Mouse (Mus musculus): ENCODE measurements around the gene Zfp952. TPM values are rescaled to one million over a fixed set of nuclear protein-coding genes. Genes with fewer than 3 reads are reported as not detected.
"Not testable (repeated sequence)": the region's sequence is repeated elsewhere in the genome, so short reads cannot be mapped to it uniquely, and the experiment has no call there.

Gene Zfp952
- 15.4 and 16.6 TPM in 2 replicates for total RNA-seq (2017)

- peak; percentile 99 for ATAC-seq (replicated peaks in 1 of 2; ENCODE audit: insufficient read depth in 1 of 2, low FRiP score in 2 of 2, low TSS enrichment in 1 of 2, low read depth in 1 of 2, poor library complexity in 2 of 2, severe bottlenecking in 2 of 2)
Observed at GRCm38 (mm10) chr17:32992699-32993474, at the start of gene Zfp952. Gene Zfp952 (plus strand): TSS chr17:32993129.

GRCm38 (mm10) chr17:32943661-32944060 is 49.3 kb upstream of the Zfp952 start:
- ATAC-seq (replicated peaks in 1 of 2; ENCODE audit: insufficient read depth in 1 of 2, low FRiP score in 2 of 2, low TSS enrichment in 1 of 2, low read depth in 1 of 2, poor library complexity in 2 of 2, severe bottlenecking in 2 of 2): no peak

GRCm38 (mm10) chr17:32944402-32945035 is 48.4 kb upstream of the Zfp952 start:
- no peak for ATAC-seq (replicated peaks in 1 of 2; ENCODE audit: insufficient read depth in 1 of 2, low FRiP score in 2 of 2, low TSS enrichment in 1 of 2, low read depth in 1 of 2, poor library complexity in 2 of 2, severe bottlenecking in 2 of 2)

- ATAC-seq (replicated peaks in 1 of 2; ENCODE audit: insufficient read depth in 1 of 2, low FRiP score in 2 of 2, low TSS enrichment in 1 of 2, low read depth in 1 of 2, poor library complexity in 2 of 2, severe bottlenecking in 2 of 2): peak in 1 of 2 experiments; percentile 9; a peak in 1 of 4 replicates
Observed at GRCm38 (mm10) chr17:32946716-32947115, 46.2 kb upstream of the Zfp952 start.

- peak; percentile 87 to 93 for ATAC-seq (replicated peaks in 1 of 2; ENCODE audit: insufficient read depth in 1 of 2, low FRiP score in 2 of 2, low TSS enrichment in 1 of 2, low read depth in 1 of 2, poor library complexity in 2 of 2, severe bottlenecking in 2 of 2)
Observed at GRCm38 (mm10) chr17:32947215-32947914, 45.6 kb upstream of the Zfp952 start, which contains the start of gene Cyp4f13. Gene Cyp4f13 (minus strand): TSS chr17:32947402.

GRCm38 (mm10) chr17:32950136-32950535 is 42.8 kb upstream of the Zfp952 start:
- ATAC-seq (replicated peaks in 1 of 2; ENCODE audit: insufficient read depth in 1 of 2, low FRiP score in 2 of 2, low TSS enrichment in 1 of 2, low read depth in 1 of 2, poor library complexity in 2 of 2, severe bottlenecking in 2 of 2): no peak

DNA sequence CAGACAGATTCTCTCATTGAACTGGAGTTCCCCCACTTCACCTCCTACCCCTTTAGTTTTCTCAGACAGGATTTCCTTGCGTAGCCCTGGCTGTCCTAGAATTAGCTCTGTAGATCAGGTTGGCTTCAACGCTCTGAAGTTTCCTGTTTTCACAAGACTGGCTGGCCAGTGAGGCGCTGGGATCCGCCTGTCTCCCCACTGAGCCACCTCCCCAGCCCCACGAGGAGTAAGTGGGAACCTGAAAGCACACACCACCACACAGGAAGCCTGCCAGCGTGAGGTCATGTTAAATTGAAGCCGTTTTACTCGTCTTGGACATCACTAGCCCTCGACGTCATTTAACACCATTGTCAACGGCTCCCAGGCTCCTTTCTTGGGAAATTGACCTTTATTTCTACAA is 41.9 kb upstream of the Zfp952 start:
- ATAC-seq (replicated peaks in 1 of 2; ENCODE audit: insufficient read depth in 1 of 2, low FRiP score in 2 of 2, low TSS enrichment in 1 of 2, low read depth in 1 of 2, poor library complexity in 2 of 2, severe bottlenecking in 2 of 2): no peak

DNA sequence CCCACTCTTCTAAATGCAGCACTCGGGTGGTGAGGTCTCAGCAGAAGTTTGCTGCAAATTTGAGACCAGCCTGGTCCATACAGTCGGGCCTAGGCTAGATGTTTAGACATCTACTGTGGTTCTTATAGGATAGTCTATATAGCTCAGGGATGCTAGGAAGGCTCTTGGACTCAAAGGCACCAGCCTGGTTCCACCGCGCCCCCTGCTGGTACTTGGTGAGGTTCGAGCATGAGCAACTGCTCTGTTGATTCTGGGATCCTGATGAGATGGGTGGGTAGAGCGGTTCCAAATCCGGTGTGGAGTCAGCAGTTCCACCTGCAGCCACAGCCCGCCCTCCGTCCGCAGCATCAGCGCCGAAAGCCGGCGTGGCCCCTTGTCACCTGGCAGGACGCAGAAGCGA is 41.5 kb upstream of the Zfp952 start:
- peak; percentile 57 to 65 for ATAC-seq (replicated peaks in 1 of 2; ENCODE audit: insufficient read depth in 1 of 2, low FRiP score in 2 of 2, low TSS enrichment in 1 of 2, low read depth in 1 of 2, poor library complexity in 2 of 2, severe bottlenecking in 2 of 2)

DNA sequence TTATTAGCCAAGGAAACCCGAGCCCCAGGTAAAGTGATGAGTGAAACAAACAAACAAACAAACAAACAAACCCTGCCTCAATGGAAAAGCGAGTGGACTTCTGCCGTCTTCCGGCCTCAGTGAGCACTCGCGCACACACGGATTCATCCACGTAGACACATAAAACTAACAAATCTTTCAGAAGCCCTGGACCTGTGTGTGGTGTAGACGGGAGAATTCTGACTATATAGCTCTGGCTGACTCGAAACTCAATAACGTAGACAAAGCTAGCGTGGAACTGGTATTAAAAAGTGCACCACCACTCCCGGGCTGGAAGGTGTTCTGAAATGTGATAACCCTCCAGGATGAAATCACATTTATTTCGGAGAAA is 27.7 kb upstream of the Zfp952 start:
- ATAC-seq (replicated peaks in 1 of 2; ENCODE audit: insufficient read depth in 1 of 2, low FRiP score in 2 of 2, low TSS enrichment in 1 of 2, low read depth in 1 of 2, poor library complexity in 2 of 2, severe bottlenecking in 2 of 2): peak; percentile 20 to 28; a peak in 3 of 4 replicates

GRCm38 (mm10) chr17:32965623-32966290 is 27.2 kb upstream of the Zfp952 start, which contains the start of gene Zfp472:
Gene Zfp472 (plus strand): TSS chr17:32965814.
- peak; percentile 98 to 100 for ATAC-seq (replicated peaks in 1 of 2; ENCODE audit: insufficient read depth in 1 of 2, low FRiP score in 2 of 2, low TSS enrichment in 1 of 2, low read depth in 1 of 2, poor library complexity in 2 of 2, severe bottlenecking in 2 of 2)

DNA sequence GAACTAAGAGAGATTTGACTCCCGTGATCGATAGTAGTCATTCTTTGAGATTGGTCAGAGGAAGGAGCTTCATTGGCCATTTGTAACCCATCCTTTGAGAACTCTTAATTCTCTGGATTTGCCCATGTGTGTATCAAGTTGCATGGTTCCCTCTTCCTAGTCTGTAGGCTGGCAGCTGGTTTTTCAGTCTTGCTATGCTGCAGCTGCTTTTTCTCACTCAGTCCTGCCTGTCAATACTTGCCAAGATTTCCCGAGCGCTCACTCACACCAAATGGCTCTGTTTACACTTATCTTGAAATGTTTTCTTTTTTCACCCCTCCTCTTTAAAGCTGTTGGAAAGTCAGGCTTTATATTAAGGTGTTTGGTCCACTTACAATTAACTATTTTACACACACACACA is 11.6 kb upstream of the Zfp952 start:
- no peak for ATAC-seq (replicated peaks in 1 of 2; ENCODE audit: insufficient read depth in 1 of 2, low FRiP score in 2 of 2, low TSS enrichment in 1 of 2, low read depth in 1 of 2, poor library complexity in 2 of 2, severe bottlenecking in 2 of 2)

DNA sequence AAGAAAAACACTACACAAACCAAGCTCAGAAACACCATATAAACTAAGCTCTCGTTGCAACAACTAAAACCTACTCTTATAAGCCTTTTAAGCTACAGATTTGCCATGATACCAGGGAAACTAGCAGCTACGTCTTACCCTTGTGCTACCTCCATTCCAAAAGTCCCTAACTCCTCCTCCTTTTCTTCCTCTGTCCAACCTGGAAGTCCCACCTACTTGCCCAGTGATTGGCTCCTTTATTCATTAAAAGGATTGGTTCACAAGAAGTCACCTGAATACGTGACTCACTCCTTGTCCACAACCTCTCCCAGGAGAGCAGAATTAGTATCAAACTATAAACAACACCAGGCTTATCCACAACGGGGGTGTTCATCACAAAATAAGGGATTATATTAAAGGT is 6.6 kb upstream of the Zfp952 start:
- no peak for ATAC-seq (replicated peaks in 1 of 2; ENCODE audit: insufficient read depth in 1 of 2, low FRiP score in 2 of 2, low TSS enrichment in 1 of 2, low read depth in 1 of 2, poor library complexity in 2 of 2, severe bottlenecking in 2 of 2)

GRCm38 (mm10) chr17:32991965-32992698 is 797 bp upstream of the Zfp952 start:
- no peak for ATAC-seq (replicated peaks in 1 of 2; ENCODE audit: insufficient read depth in 1 of 2, low FRiP score in 2 of 2, low TSS enrichment in 1 of 2, low read depth in 1 of 2, poor library complexity in 2 of 2, severe bottlenecking in 2 of 2)

- no peak for ATAC-seq (replicated peaks in 1 of 2; ENCODE audit: insufficient read depth in 1 of 2, low FRiP score in 2 of 2, low TSS enrichment in 1 of 2, low read depth in 1 of 2, poor library complexity in 2 of 2, severe bottlenecking in 2 of 2)
Observed at GRCm38 (mm10) chr17:32998492-32998891, 5.6 kb downstream of the Zfp952 start.

GRCm38 (mm10) chr17:33008337-33008736 is 15.4 kb downstream of the Zfp952 start:
- no peak for ATAC-seq (replicated peaks in 1 of 2; ENCODE audit: insufficient read depth in 1 of 2, low FRiP score in 2 of 2, low TSS enrichment in 1 of 2, low read depth in 1 of 2, poor library complexity in 2 of 2, severe bottlenecking in 2 of 2)

DNA sequence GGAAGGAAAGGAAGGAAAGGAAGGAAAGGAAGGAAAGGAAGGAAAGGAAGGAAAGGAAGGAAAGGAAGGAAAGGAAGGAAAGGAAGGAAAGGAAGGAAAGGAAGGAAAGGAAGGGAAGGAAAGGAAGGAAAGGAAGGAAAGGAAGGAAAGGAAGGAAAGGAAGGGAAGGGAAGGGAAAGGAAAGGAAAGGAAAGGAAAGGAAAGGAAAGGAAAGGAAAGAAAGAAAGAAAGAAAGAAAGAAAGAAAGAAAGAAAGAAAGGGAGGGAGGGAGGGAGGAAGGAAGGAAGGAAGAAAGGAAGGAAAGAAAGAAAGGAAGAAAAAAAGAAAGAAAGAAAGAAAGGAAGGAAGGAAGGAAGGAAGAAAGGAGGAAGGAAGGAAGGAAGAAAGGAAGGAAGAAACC is 27.5 kb downstream of the Zfp952 start:
- not testable (repeated sequence) for ATAC-seq (replicated peaks in 1 of 2; ENCODE audit: insufficient read depth in 1 of 2, low FRiP score in 2 of 2, low TSS enrichment in 1 of 2, low read depth in 1 of 2, poor library complexity in 2 of 2, severe bottlenecking in 2 of 2)

DNA sequence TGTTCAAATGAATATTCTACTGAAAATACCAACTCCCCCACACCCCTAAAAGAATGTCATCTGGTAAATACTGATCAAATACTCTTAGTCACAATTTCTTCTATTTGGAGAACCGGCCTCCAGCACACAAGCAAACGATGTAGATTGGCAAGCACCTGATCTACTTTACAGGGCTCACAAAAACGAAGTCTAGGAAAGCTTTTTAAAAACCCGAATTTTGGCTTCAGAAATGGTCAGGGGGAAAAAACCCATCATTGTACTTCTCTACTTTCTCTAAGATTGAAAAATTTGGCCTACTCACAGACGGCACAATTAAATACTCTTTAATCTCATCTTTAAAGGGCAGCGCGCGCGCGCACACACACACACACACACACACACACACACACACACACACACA is 39.4 kb downstream of the Zfp952 start:
- no peak for ATAC-seq (replicated peaks in 1 of 2; ENCODE audit: insufficient read depth in 1 of 2, low FRiP score in 2 of 2, low TSS enrichment in 1 of 2, low read depth in 1 of 2, poor library complexity in 2 of 2, severe bottlenecking in 2 of 2)
